Mouse (Mus musculus) cerebellum, postnatal 36 days (tissue): ENCODE measurements around the gene Prol1.
A peak's percentile ranks its signal among the peaks of the same experiment; 100 is the strongest.
"Not testable (repeated sequence)": the region's sequence is repeated elsewhere in the genome, so short reads cannot be mapped to it uniquely, and the experiment has no call there.

Source experiments
- DNase-seq, 2 experiments: peaks; one replicate each; pipeline ENCODE4 v3.0.0; 2021 to 2022; ENCODE audit warnings: mixed read lengths in 2 of 2

Prol1 gene

GRCm38 (mm10) chr5:88317012-88317411, at the start of gene Prol1:
TSS of gene Prol1 (plus strand) at chr5:88317312.
- no peak for DNase-seq

- DNase-seq, result no peak
Measured at GRCm38 (mm10) chr5:88268619-88269018, 48.5 kb upstream of the Prol1 start, which contains the start of gene Gm7714. TSS of gene Gm7714 (plus strand) at chr5:88268919.

GRCm38 (mm10) chr5:88311307-88311706, 5.8 kb upstream of the Prol1 start:
- not testable (repeated sequence) for DNase-seq

GRCm38 (mm10) chr5:88348533-88348932, 31.4 kb downstream of the Prol1 start:
- not testable (repeated sequence) for DNase-seq

GRCm38 (mm10) chr5:88364768-88365167, 47.7 kb downstream of the Prol1 start:
- peak; percentile 13 to 29 for DNase-seq

GRCm38 (mm10) chr5:88366886-88367285, 49.8 kb downstream of the Prol1 start:
- no peak for DNase-seq

- no peak for DNase-seq
Measured at GRCm38 (mm10) chr5:88370578-88371232, 53.6 kb downstream of the Prol1 start.

GRCm38 (mm10) chr5:88372563-88372962, 55.5 kb downstream of the Prol1 start:
- DNase-seq, result no peak

GRCm38 (mm10) chr5:88375808-88376207, 58.7 kb downstream of the Prol1 start, which contains the start of gene Amtn:
TSS of gene Amtn (plus strand) at chr5:88376108.
- no peak for DNase-seq
